Mouse (Mus musculus) left cerebral cortex, postnatal 25 days (tissue): ENCODE data around the gene Gm44503. TPM values are rescaled to one million over a fixed set of nuclear protein-coding genes. Genes with fewer than 3 reads are reported as not detected.
A peak's percentile ranks its signal among the peaks of the same experiment; 100 is the strongest.

Experiments
- DNase-seq, 2 experiments: peaks; one replicate each; pipeline ENCODE4 v3.0.0; 2022; ENCODE audit warnings: low spot score in 2 of 2, mixed read lengths in 1 of 2
- intact Hi-C: fragments of 180-260 bp; cut with DNase I; formaldehyde crosslinking; loops from one replicate; pipeline ENCODE4 v1.15.1; 2025
- total RNA-seq, 2 experiments: library from RNA; stranded (reverse); gene quantifications; 2 replicates each; pipeline ENCODE4 v1.2.3; 2021

Gene Gm44503
- total RNA-seq, result under 1 TPM in 1 of 2 experiments, not detected in 1; 0.09 TPM

DNA sequence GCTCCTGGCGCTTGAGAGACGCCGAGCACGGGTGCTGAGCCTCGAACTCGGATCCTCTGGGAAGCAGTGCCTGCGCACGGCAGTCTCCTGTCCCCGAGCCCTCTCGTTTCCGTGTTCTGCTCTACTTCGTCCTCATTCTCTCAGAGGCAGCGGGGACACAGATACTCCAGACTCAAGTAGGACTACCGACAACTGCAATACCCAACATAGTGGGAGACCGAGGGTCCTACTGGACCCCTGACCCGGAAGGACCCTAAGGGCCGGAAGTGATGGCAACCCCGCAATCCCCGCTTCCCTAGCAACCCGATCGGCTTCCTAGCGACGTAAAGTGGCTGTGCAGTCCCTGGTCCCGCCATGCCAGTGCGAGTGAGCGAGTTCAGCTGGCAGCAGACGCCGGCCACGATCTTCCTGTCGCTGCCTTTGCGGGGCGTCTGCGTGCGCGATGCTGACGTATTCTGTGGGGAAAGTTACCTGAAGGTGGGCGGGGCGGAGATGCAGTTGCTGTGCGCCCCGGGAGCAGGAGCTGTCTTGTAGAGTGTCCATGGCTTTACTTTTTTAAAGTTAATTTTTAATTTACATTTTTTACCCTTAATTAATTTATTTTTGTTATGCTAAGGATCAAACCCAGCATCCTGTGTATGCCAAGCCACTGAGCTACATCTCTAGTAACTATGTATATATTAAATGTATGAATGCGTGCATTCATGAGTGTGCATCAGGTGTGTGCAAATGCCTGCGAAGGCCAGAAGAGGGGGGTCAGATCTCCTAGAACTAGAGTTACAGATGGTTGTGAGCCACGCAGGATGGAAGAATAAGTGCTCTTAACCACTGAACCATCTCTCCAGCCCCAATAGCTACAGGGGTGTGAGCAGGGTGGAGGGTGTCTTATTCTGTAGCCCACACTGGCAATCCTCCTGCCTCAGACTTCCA, at the start of gene Gm44503, which contains the start of gene Dyx1c1:
Gene Gm44503 (plus strand): TSS at position 332 of the 930 bp plus-strand sequence.
Gene Dyx1c1 (plus strand): TSS at position 265 of the 930 bp plus-strand sequence.
- peak; percentile 74 to 76 for DNase-seq
- intact Hi-C loops, result no loop called here

DNA sequence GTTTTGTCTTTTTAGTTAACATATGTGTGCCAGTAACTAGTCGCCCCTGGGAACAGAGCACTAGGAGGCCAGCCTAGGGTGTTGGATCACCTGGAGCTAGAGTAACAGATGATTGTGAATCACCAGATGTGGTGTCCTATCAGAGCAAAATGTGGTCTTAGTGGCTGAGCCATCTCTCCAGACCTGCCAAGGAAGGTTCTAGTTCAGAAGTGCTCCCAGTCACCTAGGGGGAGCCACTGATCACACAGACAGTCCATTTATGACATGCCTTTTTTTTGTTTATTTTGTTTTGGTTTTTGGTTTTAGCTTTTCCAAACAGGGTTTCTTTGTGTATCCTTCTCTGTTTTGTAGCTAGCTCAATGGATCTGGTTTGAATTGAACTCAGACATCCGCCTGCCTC, 47.3 kb upstream of the Gm44503 start:
- no peak for DNase-seq
- intact Hi-C loops, result no loop called here

GRCm38 (mm10) chr9:72913551-72913950, 45.1 kb upstream of the Gm44503 start:
- intact Hi-C loops, result no loop called here
- DNase-seq, result no peak

- intact Hi-C loops, result no loop called here
- DNase-seq, result no peak
Observed at GRCm38 (mm10) chr9:72915728-72916127, 42.9 kb upstream of the Gm44503 start.

- DNase-seq, result no peak
- intact Hi-C loops, result no loop called here
Observed at GRCm38 (mm10) chr9:72923068-72923467, 35.6 kb upstream of the Gm44503 start.

DNA sequence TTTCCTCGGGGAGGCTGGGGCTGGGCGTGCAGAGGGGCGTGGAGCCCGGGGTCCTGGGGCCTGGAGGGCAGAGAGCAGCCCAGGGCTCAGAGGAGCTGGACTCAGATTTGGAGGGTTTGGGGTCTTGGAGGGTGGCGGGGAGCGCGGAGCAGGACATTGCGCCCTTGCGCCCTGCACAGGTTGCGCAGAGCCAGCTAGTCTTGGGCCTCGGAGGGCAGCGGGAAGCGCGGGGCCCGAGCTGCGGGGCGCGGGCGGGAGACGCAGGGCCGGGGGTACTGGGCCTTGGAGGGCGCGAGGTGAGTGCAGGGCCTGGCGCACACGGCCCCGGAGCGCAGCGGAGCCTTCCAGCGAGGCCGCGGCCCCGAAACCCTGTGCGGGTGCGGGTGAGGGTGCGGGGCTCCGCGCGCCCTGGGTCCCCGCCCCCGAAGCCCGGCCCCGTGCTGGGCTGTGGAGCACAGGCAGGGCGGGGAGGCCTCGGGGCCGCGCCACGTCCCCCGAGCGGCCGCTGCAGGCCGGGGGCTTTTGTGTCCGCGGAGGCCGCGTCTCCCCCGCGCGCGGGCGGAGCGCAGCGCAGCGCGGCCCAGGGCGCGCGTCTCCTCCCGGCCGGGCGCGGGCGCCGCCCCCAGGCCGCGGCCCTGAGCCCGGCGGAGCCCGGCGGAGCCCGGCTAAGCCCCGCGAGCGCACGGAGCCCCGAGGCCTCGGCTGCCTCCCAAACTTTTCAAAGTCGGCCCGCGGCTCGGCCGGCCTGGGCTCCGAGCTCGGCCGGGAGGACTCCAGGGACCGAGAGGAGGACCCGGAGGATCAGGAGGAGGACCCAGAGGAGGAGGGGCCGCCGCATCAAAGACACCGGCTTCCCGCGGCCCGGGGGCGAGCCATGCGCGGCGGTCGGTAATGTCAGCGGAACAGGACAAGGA, 33.4 kb upstream of the Gm44503 start, which contains the start of gene Pygo1:
Gene Pygo1 (plus strand): TSS at position 625 of the 914 bp plus-strand sequence.
- intact Hi-C loops, result no loop called here

DNA sequence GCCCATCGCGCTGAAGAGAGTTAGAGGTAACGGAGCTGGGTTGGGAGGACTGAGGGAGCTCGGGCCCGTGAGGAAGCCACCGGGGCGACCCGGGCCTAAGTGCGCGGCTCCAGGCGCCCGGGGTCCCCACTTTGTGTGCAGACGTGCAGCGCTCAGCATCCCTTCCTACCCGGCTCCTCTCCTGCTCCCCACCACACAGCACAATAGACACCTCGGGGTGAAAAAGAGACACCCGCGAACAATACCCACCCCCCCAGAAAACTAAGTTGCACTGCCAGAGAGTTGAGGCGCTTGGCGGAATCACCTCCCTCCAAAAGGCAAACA, 32.8 kb upstream of the Gm44503 start:
- no peak for DNase-seq
- intact Hi-C loops, result no loop called here

More for the DNA sequence above, 33.4 kb upstream of the Gm44503 start, which contains the start of gene Pygo1:
- peak; percentile 31 to 51 for DNase-seq

DNA sequence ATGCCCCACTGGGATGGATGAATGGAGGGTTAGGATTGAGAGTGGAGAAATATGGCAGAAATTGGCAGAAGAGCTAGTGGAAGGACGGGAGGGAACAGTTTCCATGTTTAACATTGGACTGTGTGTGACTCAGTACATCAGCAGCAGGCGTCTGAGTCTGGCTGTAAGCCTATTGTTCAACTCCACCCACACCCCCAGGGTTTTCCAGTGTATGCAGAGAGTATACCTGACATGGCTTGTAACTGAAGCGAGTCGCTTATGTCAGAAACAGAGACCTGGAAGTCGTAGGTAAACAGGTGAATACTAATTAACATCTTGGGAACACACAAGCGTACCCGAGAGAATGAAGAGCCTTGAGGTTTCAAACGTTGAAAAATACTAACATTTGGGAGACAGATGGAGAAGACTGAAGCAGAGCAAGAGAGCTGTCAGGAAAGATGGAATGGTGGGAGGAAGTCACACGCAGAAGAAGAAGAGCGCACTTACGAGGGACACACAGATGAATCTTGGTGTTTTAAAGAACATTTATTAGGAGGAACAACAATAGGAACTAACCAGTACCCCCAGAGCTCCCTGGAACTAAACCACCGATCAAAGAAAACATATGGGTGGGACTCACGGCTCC, 27.4 kb upstream of the Gm44503 start:
- peak; percentile 70 to 93 for DNase-seq
- intact Hi-C loops, result loop anchor here (1.0 kb wide), 1 partner anchor 37 kb away; no protein-coding TSS in a partner anchor

DNA sequence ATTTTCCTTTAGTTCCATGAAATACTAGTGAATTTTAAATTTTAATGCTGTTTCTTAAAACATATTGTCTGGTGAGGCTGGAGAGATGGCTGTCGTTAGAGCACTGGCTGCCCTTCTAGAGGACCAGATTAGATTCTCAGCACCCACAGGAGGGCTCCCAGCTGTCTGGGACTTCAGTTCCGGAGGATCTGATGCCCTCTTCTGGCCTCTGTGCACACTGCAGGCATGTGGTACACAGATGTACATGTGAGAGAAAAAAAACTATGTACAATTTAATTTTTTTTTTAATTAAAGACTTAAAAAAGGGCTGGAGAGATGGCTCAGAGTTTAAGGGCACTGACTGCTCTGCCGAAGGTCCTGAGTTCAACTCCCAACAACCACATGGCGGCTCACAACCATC, 23.3 kb upstream of the Gm44503 start:
- DNase-seq, result no peak
- intact Hi-C loops, result no loop called here

- intact Hi-C loops, result no loop called here
- DNase-seq, result no peak
Observed at GRCm38 (mm10) chr9:72936301-72936700, 22.4 kb upstream of the Gm44503 start.

DNA sequence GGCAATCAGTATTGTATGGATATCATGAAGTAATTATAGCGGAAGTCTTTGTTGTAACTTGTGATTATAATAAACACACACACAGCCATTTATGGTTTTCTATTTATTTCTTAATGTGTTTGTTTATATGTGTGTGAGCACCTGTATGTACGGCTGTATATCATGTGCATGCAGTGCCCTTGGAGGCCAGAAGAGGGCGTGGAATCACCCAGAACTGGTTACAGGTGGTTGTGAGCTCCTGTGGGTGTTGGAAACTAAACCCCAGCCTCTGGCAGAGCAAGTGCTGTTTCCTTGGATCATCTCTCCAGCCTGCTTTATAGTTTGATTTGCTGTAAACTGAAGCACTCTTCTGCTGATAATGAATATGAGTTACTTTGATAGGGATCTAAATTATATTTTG, 15.2 kb upstream of the Gm44503 start:
- no peak for DNase-seq
- intact Hi-C loops, result no loop called here

- intact Hi-C loops, result no loop called here
- DNase-seq, result no peak
Observed at GRCm38 (mm10) chr9:72944286-72944685, 14.4 kb upstream of the Gm44503 start.

- no peak for DNase-seq
- intact Hi-C loops, result no loop called here
Observed at GRCm38 (mm10) chr9:72947010-72947409, 11.6 kb upstream of the Gm44503 start.

DNA sequence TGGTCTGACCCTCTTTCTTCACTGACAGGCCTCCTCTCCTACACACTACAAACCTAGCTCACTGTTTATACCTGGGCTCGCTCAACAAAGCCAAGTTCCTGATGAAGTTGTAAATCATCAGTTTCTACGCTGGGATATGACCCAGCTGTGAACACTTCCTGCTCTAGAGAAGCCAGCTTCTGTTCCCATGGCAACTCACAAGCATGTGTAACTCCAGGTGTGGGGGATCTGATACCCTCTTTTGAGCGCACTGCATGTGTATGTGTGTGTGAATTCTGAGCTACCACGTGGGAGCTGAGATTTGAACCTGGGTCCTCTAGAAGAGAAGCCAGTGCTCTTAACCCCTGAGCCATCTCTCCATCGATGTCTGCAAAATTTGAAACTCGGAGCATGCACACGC, 9.1 kb upstream of the Gm44503 start:
- no peak for DNase-seq
- intact Hi-C loops, result no loop called here

- no peak for DNase-seq
- intact Hi-C loops, result no loop called here
Observed at GRCm38 (mm10) chr9:72954746-72955145, 3.9 kb upstream of the Gm44503 start.

GRCm38 (mm10) chr9:72955546-72955945, 3.1 kb upstream of the Gm44503 start:
- intact Hi-C loops, result no loop called here
- peak; percentile 31 to 54 for DNase-seq

DNA sequence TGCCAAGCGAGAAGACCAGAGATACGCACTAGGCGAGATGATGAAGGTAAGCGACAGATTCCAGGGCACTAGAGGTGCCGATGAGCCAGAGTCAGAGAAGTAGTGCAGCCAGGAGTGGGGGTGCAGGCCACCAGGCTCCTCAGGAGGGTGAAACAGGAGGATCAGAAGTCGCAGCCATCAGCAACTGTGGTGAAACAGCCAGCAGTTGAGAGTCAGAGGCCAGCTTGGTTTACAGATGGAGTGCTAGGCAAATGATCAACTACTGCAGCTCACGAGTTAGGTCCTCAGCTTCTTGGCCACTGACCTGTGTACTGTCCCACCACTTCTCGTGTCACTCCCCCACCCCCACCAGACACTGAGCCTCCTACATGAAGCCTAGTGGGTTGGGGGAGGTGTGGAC, 2.7 kb downstream of the Gm44503 start:
- intact Hi-C loops, result no loop called here
- DNase-seq, result no peak

DNA sequence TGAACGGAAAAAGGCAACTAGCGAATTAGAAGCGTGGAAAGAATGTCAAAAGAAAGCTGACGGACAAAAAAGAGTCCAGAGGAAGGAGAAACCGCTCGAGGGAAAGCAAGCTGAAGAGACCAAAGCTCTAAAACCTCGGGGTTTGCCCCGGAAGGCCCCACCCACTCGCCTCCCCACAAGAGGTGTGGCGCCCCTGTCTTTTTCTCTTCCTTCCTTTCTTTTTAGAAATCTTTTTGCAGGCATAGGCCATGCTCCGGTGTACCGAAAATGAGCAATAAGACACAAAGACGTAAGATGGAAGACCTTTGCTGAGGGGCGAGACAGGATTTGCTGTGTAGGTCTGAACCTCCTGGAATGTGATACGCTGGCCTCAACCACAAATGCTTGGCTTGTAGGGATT, 3.3 kb downstream of the Gm44503 start:
- no peak for DNase-seq
- intact Hi-C loops, result no loop called here

DNA sequence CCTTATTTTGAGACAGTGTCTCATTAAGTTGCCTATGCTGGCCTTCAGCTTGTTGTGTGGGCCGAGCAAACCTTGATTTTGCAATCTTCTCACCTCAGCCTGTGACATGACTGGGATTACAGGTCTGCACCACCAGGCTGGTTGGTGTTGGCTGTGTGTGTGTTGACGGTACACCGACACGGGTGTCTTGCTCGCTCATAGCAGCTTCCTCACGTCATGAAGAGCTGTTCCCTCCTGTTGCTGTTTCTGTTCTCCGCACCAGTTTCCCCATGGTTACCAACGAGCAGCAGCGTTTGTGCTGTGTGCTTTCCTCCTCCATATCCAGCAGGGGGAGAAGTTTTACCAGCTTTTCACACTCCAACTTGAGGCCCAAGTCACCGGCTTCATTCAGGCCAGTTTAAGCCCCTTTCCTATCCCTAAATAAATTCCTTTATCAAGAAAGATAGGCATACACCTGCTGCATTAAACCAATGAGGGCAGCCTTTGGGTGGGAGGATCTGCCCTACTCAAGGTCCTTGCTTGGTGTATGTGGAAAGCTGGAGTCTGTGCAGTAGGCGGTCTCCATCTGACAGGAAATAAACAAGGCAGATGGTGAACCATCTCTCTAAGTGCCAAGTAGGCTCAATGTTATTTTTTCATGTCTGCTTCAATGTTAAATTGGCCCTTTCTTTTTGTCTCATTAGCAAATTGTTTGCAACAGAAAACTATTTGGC, 9.9 kb downstream of the Gm44503 start:
- peak; percentile 77 to 91 for DNase-seq
- intact Hi-C loops, result loop anchor here (1.0 to 5.0 kb wide), 4 partner anchors 37 to 122 kb away; partner anchors contain the start of genes Pigb and Rab27a
